Mouse (Mus musculus) left cerebral cortex, adult 2 months (tissue): ENCODE measurements around the gene Odf3l1. TPM values are rescaled to one million over a fixed set of nuclear protein-coding genes. Genes with fewer than 3 reads are reported as not detected.

Experiments
- DNase-seq, 2 experiments: peaks; one replicate each; pipeline ENCODE4 v3.0.0; 2021 to 2022; ENCODE audit warnings: low spot score in 2 of 2, mixed read lengths in 1 of 2; ENCODE audit errors: extremely low spot score in 1 of 2
- H3K27ac ChIP-seq: fragments of 200-600 bp; 2 replicates; pipeline ENCODE4 v1.8.1; 2022
- H3K4me3 ChIP-seq: fragments of 200-600 bp; 2 replicates; pipeline ENCODE4 v1.8.1; 2022
- CTCF ChIP-seq: fragments of 200-600 bp; IDR thresholded peaks from 2 replicates; pipeline ENCODE4 v1.8.1; 2022; ENCODE audit warnings: antibody characterized with exemption, mild to moderate bottlenecking, moderate library complexity
- intact Hi-C: fragments of 180-260 bp; cut with DNase I; formaldehyde crosslinking; loops from one replicate; pipeline ENCODE4 v1.15.1; 2025
- total RNA-seq, 2 experiments: library from RNA; stranded (reverse); gene quantifications; 2 replicates each; pipeline ENCODE4 v1.2.3; 2021

Odf3l1 gene
- total RNA-seq, 2 experiments from 2014 or later = not detected

GRCm38 (mm10) chr9:56880790-56881189, 16.3 kb upstream of the Odf3l1 start:
- DNase-seq = no peak
- no peak for TF ChIP-seq CTCF
- intact Hi-C loops = no loop called here
- Histone ChIP-seq H3K27ac (no peak overlapping the region), H3K4me3 (no peak overlapping the region)

DNA sequence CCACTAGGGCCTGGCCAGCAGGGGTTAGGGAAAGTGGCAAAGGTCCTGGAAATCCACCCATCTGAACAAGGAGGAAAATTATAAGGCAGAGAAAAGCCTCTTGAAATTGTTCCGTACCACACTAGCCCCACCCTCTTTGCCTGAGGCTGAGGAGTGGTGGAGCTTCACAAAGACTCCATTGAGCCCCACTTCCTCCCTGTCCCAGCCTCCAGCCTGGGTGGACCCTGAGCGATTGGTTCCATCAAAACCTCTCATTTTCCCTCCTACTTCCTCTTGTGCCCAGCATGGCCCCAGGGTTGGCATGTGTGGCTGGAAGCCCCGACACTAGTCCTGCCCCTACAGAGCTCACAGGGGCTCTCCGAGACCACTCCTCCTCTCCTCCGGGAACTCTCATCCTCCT, 12.8 kb upstream of the Odf3l1 start:
- intact Hi-C loops = no loop called here
- Histone ChIP-seq H3K27ac (no peak overlapping the region), H3K4me3 (no peak overlapping the region)
- TF ChIP-seq CTCF = no peak
- no peak for DNase-seq

GRCm38 (mm10) chr9:56876784-56877183, 12.3 kb upstream of the Odf3l1 start:
- no peak for DNase-seq
- H3K4me3 ChIP-seq = no peak overlapping the region
- TF ChIP-seq CTCF = no peak
- intact Hi-C loops = no loop called here
- H3K27ac ChIP-seq = no peak overlapping the region

- no peak for TF ChIP-seq CTCF
- intact Hi-C loops = no loop called here
- DNase-seq = no peak
- no peak overlapping the region; the same call in 1 of the 2 replicates for H3K27ac ChIP-seq
- H3K4me3 ChIP-seq = no peak overlapping the region
These were observed 8.6 kb upstream of the Odf3l1 start for GRCm38 (mm10) chr9:56873097-56873496.

DNA sequence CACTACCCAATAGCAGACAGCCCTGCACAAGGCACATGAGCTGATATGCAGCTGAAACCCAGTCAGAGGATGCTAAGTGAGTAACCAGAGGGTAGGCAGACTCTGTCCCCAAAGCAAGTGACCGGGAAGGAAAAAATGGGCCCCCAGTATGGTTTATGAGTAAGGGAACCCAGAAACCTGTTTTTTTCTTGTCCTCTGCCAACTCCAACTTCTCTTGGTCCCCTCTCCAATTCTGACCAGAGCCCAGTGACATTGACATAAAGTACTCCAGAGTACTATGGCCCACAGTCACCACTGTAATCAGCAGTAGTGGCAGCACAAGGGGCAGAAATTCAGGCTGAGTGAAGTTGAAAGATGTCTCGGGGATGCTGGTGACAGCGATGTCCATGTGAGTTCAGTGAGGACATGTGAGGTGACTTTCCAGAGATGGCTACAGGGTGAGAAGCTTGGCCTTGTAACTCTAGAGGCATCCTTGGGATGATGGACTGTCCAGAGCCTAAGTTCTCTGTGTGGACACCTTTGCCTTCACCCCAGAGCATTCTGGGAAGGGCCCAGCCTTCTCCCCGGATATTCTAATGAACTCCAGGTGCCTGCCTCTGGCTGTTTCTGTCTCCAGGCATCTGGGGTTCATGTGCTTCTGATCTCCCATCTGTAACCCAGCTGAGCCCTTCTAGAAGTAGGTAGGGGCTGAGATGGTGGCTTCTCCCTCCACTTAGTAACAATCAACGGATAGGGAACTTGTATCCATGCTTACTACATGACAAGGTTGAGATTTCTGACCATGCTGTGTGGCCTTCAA, 7.8 kb upstream of the Odf3l1 start:
- no peak for TF ChIP-seq CTCF
- Histone ChIP-seq H3K27ac (peak overlapping the region; percentile 36; the same call in 1 of the 2 replicates), H3K4me3 (no peak overlapping the region)
- intact Hi-C loops = no loop called here
- no peak for DNase-seq

DNA sequence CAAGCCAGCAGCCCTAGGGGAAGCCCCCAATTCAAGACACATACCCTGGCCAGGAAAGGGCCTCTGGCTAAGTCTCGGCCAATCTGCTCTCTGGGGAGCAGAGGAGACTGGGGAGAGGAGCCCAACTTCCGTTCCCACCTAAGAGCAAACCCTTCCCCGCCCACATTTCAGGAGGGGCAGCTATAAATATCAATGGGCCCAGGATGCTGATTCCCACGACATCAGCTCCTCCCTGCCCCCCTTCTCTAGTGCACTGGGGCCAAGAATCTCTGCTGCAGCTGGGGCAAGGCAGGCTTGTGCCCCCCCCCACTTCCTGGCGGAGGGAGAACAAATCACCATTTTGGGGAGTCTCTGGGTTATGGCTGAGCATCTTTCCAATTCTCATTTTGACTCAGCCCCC, 6.7 kb upstream of the Odf3l1 start:
- DNase-seq = no peak
- Histone ChIP-seq H3K27ac (peak overlapping the region; percentile 56), H3K4me3 (no peak overlapping the region)
- intact Hi-C loops = no loop called here
- no peak for TF ChIP-seq CTCF

GRCm38 (mm10) chr9:56870778-56871177, 6.3 kb upstream of the Odf3l1 start:
- no peak overlapping the region for H3K4me3 ChIP-seq
- intact Hi-C loops = no loop called here
- no peak for TF ChIP-seq CTCF
- peak overlapping the region; percentile 76; the same call in 1 of the 2 replicates for H3K27ac ChIP-seq
- no peak for DNase-seq

GRCm38 (mm10) chr9:56869552-56869951, 5.1 kb upstream of the Odf3l1 start:
- intact Hi-C loops = no loop called here
- Histone ChIP-seq H3K27ac (peak overlapping the region; percentile 76), H3K4me3 (no peak overlapping the region)
- TF ChIP-seq CTCF = no peak
- DNase-seq = peak; percentile 67 to 79

DNA sequence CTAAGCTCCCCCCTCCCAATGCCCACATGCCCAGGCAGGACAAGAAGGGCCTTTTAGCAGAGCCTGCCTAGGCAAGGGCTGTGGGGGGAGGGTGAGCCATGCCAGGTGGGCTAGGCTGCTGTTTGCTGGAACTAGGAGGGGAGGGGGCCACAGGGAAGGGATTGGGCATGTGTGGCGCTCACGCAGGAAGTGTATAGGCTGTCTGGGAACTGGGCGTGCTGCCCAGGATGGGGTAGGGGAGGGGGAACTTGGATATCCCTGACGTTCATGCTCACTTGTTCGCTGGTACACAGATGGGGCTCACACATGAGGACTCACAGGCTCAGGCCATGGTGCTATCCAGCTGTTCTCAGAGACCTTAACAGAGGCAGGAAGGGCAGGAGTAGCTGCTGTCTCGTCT, 3.8 kb upstream of the Odf3l1 start:
- DNase-seq = peak; percentile 51 to 62
- Histone ChIP-seq H3K27ac (peak overlapping the region; percentile 76), H3K4me3 (no peak overlapping the region)
- intact Hi-C loops = no loop called here
- no peak for TF ChIP-seq CTCF

DNA sequence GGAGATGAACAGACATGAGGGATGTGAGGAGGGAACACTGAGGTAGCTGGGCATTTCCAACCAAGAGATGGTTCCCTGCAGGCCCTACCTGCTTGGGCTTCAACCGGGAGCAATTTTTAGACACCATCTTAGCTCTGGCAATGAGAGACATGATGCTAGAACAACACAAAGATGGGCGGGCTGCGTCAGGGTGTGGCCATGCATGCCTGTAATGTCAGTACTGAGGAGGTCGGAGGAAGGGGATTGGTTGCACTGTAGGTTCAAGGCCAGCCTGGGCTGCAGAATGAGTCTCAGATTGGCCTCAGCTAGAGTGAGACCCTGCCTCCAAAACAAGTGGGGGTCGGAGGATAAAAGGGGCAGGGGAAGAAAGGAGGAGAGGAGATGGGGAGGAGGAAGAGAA, 2.0 kb upstream of the Odf3l1 start:
- peak overlapping the region; percentile 4; the same call in 1 of the 2 replicates for H3K4me3 ChIP-seq
- no peak for DNase-seq
- no peak overlapping the region for H3K27ac ChIP-seq
- intact Hi-C loops = no loop called here
- TF ChIP-seq CTCF = no peak

- no peak overlapping the region for H3K27ac ChIP-seq
- intact Hi-C loops = no loop called here
These were observed 1.4 kb upstream of the Odf3l1 start for GRCm38 (mm10) chr9:56865673-56866400.

GRCm38 (mm10) chr9:56864832-56865231, 353 bp upstream of the Odf3l1 start, which contains the start of gene Cspg4:
Cspg4 (plus strand) TSS chr9:56865033.
- H3K4me3 ChIP-seq = peak within 1 kb of the TSS; percentile 36
- H3K27ac ChIP-seq = no peak within 1 kb of the TSS
- DNase-seq = no peak
- intact Hi-C loops = no loop called here
- TF ChIP-seq CTCF = no peak

More at GRCm38 (mm10) chr9:56865673-56866400, 1.4 kb upstream of the Odf3l1 start:
- TF ChIP-seq CTCF = no peak
- H3K4me3 ChIP-seq = peak overlapping the region; percentile 36
- no peak for DNase-seq
